ENCODE assay signal across 29 mouse cellular contexts in genomic region chr2:51637681-51638080, GRCm38 (mm10). TPM values are rescaled to one million over a fixed set of nuclear protein-coding genes. Genes with fewer than 3 reads are reported as not detected.
DNase-seq lines count a peak whose midpoint lies in the region; ATAC-seq and TF ChIP-seq lines count a peak whose summit lies in the region.
"Had no signal": no experiment of that assay in that cellular context is flagged by ENCODE, and none has a peak within 500 bp of the region (broad histone marks: within the 10 kb centered on the region; RNA-seq: fewer than 3 reads in every experiment).

No protein-coding gene starts in this region.

- H3K27me3 ChIP-seq in liver, embryonic 11.5 days (replicated peaks; ENCODE audit: control insufficient read depth, insufficient read depth, low read length), result no peaks in the 10 kb centered on the region
- no peaks in the 10 kb centered on the region for H3K27me3 ChIP-seq in thymus, adult 2 months (ENCODE audit: control insufficient read depth, insufficient read depth, low read length)
- no peaks in the 10 kb centered on the region for H3K27me3 ChIP-seq in splenic B cell, adult 2 months (ENCODE audit: control insufficient read depth, insufficient read depth, low read length, poor library complexity, severe bottlenecking)
- H3K27me3 ChIP-seq: embryonic facial prominence, embryonic 15.5 days; heart, embryonic 15.5 days; Patski had no signal

- TF ChIP-seq POLR2A in thymus, adult 2 months (IDR thresholded peaks at IDR 0.05; ENCODE audit: control insufficient read depth, extremely low read depth, insufficient read depth, low read length, poor library complexity), result no peak

- H3K4me1 ChIP-seq in liver, embryonic 11.5 days (replicated peaks; ENCODE audit: control insufficient read depth, insufficient read depth, low read length), result no peaks in the 10 kb centered on the region
- H3K4me1 ChIP-seq in thymus, adult 2 months (replicated peaks; ENCODE audit: control insufficient read depth, insufficient read depth, low read length), result no peaks in the 10 kb centered on the region; the same call in 1 of the 2 replicates
- H3K4me1 ChIP-seq: embryonic facial prominence, embryonic 15.5 days; heart, embryonic 15.5 days had no signal

- WGBS in liver, embryonic 11.5 days, result 47% methylated on average over 11 of the region's 11 CpGs
- 8% methylated on average over 11 of the region's 11 CpGs for WGBS in thymus, adult 2 months

- no peaks in the 10 kb centered on the region for H3K9me3 ChIP-seq in liver, embryonic 11.5 days (ENCODE audit: control insufficient read depth, low read length)
- H3K9me3 ChIP-seq: embryonic facial prominence, embryonic 15.5 days; forebrain, embryonic 10.5 days; heart, embryonic 15.5 days; hindbrain, embryonic 10.5 days had no signal

- peak; percentile 6 for DNase-seq in liver
- DNase-seq in liver, embryonic 11.5 days (ENCODE audit: low spot score), result no peak
- DNase-seq in thymus, postnatal 14 days, result peak; percentile 4
- no peak for DNase-seq in thymus, adult 2 months
- peak; percentile 13 for DNase-seq in splenic B cell, adult 2 months (ENCODE audit: low read depth, low spot score)
- no peak for DNase-seq in left cerebral cortex, adult 8-10 months (ENCODE audit: low spot score in 2 of 2)
- DNase-seq in adipocyte (ENCODE audit: low spot score), result no peak
- DNase-seq: adrenal gland, adult 2 months; adrenal gland, postnatal 36 days; cerebellum, adult 11-12 months; cerebellum, adult 9-10 months; cerebellum, postnatal 25 days; gastrocnemius, adult 2 months; gastrocnemius, postnatal 36 days; heart, adult 18-20 months; heart, postnatal 14 days had no signal

- H3K4me2 ChIP-seq in liver, embryonic 11.5 days, result no peak overlapping the region
- H3K4me2 ChIP-seq: embryonic facial prominence, embryonic 15.5 days; heart, embryonic 11.5 days; heart, embryonic 15.5 days; hindbrain, embryonic 14.5 days had no signal

- H3K36me3 ChIP-seq in liver, embryonic 11.5 days (ENCODE audit: control insufficient read depth, insufficient read depth, low read length), result no peaks in the 10 kb centered on the region
- no peaks in the 10 kb centered on the region for H3K36me3 ChIP-seq in thymus, adult 2 months (ENCODE audit: control insufficient read depth, insufficient read depth, low read length)
- H3K36me3 ChIP-seq in splenic B cell, adult 2 months (ENCODE audit: control insufficient read depth, insufficient read depth, low read length, poor library complexity, severe bottlenecking), result no peaks in the 10 kb centered on the region
- H3K36me3 ChIP-seq: embryonic facial prominence, embryonic 15.5 days; forebrain, embryonic 10.5 days; heart, embryonic 15.5 days; hindbrain, embryonic 10.5 days had no signal

- no peak for TF ChIP-seq CTCF in thymus, adult 2 months (IDR thresholded peaks at IDR 0.05; ENCODE audit: borderline replicate concordance, control insufficient read depth, extremely low read depth, insufficient read depth, low read length, poor library complexity)

- ATAC-seq in liver, embryonic 11.5 days (replicated peaks; ENCODE audit: low FRiP score), result no peak
- ATAC-seq in granulocyte monocyte progenitor cell, adult 5-6 weeks (replicated peaks; ENCODE audit: poor library complexity, severe bottlenecking), result peak; percentile 99
- ATAC-seq: activated CD4-positive, CD25-positive, alpha-beta regulatory T cell, adult 4 months; forebrain, embryonic 14.5 days; Patski had no signal

- no peak overlapping the region for H3K4me3 ChIP-seq in liver, embryonic 11.5 days (ENCODE audit: low read depth, low read length)
- H3K4me3 ChIP-seq in thymus, adult 2 months (ENCODE audit: control insufficient read depth, insufficient read depth, low read length), result no peak overlapping the region
- H3K4me3 ChIP-seq: embryonic facial prominence, embryonic 15.5 days; erythroblast, embryonic 14.5 days; forebrain, embryonic 10.5 days; gastrocnemius, adult 2 months; heart, embryonic 15.5 days; hindbrain, embryonic 10.5 days had no signal

- H3K27ac ChIP-seq in liver, embryonic 11.5 days (ENCODE audit: low read depth, low read length), result no peak overlapping the region
- no peak overlapping the region for H3K27ac ChIP-seq in thymus, adult 2 months (ENCODE audit: control insufficient read depth, insufficient read depth, low read length)
- H3K27ac ChIP-seq: embryonic facial prominence, embryonic 15.5 days; forebrain, embryonic 10.5 days; gastrocnemius, adult 2 months; heart, embryonic 15.5 days; hindbrain, embryonic 10.5 days; hindbrain, embryonic 14.5 days had no signal

- H3K9ac ChIP-seq in liver, embryonic 11.5 days (ENCODE audit: low read depth, low read length), result no peak overlapping the region
- H3K9ac ChIP-seq: embryonic facial prominence, embryonic 15.5 days; heart, embryonic 15.5 days; hindbrain, embryonic 14.5 days had no signal

RNA-seq across cellular contexts. Expression of gene Tas2r134, which starts 10.4 kb away (rescaled TPM):
- not detected in 2 replicates for polyA plus RNA-seq in liver, embryonic 11.5 days (2014; fragmentation: Nextera tagmentation; extraction: Ambion mirVana)
- not detected in 2 replicates for polyA plus RNA-seq in thymus, adult 2 months (2012; rRNA removed)
- total RNA-seq in granulocyte monocyte progenitor cell, adult 5-6 weeks (2014; fragmentation: Nextera tagmentation), result not detected in 2 replicates
- total RNA-seq in granulocyte monocyte progenitor cell, adult 5-6 weeks (2017), result not detected in 2 replicates
- not detected for total RNA-seq in left cerebral cortex, adult 8-10 months (2022)
- total RNA-seq: adrenal gland, adult 2 months; adrenal gland, postnatal 36 days; gastrocnemius, adult 2 months; gastrocnemius, postnatal 36 days; heart, adult 18-20 months; heart, postnatal 14 days had no signal
- polyA plus RNA-seq: activated CD4-positive, CD25-positive, alpha-beta regulatory T cell, adult 4 months; adrenal gland, adult 2 months; C2C12; embryonic facial prominence, embryonic 11.5 days; embryonic facial prominence, embryonic 15.5 days; erythroblast, embryonic 14.5 days; forebrain, embryonic 10.5 days; forebrain, embryonic 14.5 days; heart, embryonic 11.5 days; heart, embryonic 15.5 days; hindbrain, embryonic 10.5 days; hindbrain, embryonic 14.5 days; Patski had no signal

Comparison
In these comparisons a context has a peak if more than half of its experiments do, and no peak if none do; other contexts are left out.
1. DNase-seq: peak in liver (single experiment), thymus, postnatal 14 days (single experiment) and splenic B cell, adult 2 months (single experiment); none in liver, embryonic 11.5 days (single experiment), thymus, adult 2 months (single experiment), left cerebral cortex, adult 8-10 months (0 of 2) and adipocyte (single experiment).